Mouse (Mus musculus): ENCODE measurements around the gene Cps1. TPM values are rescaled to one million over a fixed set of nuclear protein-coding genes. Genes with fewer than 3 reads are reported as not detected.

The Cps1 gene
- under 1 TPM; 0.05 TPM for total RNA-seq (2021)
- long read RNA-seq, experiment 1, result 0 reads
- long read RNA-seq, experiment 2, result 0 reads

GRCm38 (mm10) chr1:67122797-67123196 is at the start of gene Cps1:
Gene Cps1 (plus strand): TSS chr1:67123026.
- intact Hi-C loops (cut with DNase I), result no loop called here
- no peak for DNase-seq

GRCm38 (mm10) chr1:67077739-67078138 is 45.1 kb upstream of the Cps1 start:
- intact Hi-C loops (cut with DNase I), result no loop called here
- DNase-seq, result no peak

DNA sequence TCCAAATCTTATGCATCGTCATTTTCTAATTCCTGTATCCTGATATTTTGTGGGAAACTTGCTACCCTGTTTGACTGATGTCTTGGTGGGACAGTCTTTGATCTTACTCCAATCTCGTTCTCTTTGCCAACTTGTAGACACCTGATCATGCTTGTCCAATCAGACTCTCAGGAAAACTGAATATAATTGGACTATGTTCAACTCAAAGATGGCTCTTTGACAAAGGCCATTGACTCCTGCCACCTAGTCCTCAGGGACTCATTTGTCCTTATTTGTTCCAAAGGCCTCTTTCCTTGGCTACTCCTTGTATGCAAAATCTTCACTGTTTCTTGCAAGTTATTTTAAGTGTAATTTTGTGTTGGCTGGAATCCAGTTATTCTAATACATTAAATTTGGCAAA is 44.2 kb upstream of the Cps1 start:
- no peak for DNase-seq
- intact Hi-C loops (cut with DNase I), result no loop called here

DNA sequence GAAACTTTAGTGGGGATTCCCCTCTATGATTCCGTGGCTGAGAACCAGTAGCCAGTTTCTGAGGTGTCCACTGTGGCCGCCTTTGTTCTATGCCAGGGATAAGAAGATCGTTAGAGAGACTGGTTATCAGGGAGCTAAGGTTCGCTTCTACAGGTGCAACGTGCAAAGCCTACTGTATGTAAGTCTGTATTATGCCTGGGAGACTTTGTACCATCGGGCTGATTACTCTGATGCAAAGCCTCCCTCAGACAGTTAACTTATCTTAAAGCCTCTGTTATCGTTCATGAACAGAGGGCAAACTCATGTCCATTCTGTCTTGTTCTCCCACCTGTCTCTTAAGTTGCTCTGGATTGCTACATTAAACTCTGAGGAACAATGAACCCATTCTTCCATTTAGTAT is 43.7 kb upstream of the Cps1 start:
- intact Hi-C loops (cut with DNase I), result no loop called here
- no peak for DNase-seq

- no peak for DNase-seq
Observed at GRCm38 (mm10) chr1:67092473-67092872, 30.4 kb upstream of the Cps1 start.

GRCm38 (mm10) chr1:67099215-67099614 is 23.6 kb upstream of the Cps1 start:
- no peak for DNase-seq
- intact Hi-C loops (cut with DNase I), result no loop called here

More at GRCm38 (mm10) chr1:67092473-67092872, 30.4 kb upstream of the Cps1 start:
- intact Hi-C loops (cut with DNase I), result no loop called here

GRCm38 (mm10) chr1:67103476-67104248 is 19.2 kb upstream of the Cps1 start:
- DNase-seq, result no peak
- intact Hi-C loops (cut with DNase I), result no loop called here

DNA sequence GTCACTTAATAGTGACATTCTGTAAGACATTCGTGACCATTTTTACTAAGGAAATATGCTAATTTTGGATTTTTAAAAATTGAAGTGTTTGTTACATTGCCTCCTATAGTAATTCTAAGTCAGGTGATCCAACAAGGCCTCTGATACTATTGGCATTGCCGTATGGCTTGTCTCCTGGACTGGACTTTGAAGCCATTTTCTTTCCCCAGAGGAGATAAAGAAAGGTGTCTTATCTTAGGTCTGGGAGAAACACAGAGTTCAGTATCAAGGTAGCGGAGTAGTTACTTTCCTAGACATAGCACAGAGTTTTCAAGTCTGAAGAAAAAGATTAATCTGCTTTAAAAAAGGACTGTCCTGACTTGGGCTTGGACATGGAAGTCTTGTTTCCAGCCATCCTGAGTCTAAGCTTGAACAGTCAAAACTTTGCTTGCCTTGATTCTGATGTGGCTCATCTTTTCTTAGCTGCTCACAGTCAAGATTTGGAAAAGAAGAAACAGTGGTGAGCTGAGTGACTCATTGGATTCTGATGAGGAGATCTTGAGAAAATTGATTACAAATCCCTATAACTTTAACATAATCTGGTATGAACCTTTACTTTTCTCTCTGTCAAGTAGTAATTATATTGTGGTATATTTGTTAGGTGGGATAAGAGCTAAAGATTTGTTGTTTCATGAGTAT is 11.1 kb upstream of the Cps1 start:
- no peak for DNase-seq
- intact Hi-C loops (cut with DNase I), result no loop called here

DNA sequence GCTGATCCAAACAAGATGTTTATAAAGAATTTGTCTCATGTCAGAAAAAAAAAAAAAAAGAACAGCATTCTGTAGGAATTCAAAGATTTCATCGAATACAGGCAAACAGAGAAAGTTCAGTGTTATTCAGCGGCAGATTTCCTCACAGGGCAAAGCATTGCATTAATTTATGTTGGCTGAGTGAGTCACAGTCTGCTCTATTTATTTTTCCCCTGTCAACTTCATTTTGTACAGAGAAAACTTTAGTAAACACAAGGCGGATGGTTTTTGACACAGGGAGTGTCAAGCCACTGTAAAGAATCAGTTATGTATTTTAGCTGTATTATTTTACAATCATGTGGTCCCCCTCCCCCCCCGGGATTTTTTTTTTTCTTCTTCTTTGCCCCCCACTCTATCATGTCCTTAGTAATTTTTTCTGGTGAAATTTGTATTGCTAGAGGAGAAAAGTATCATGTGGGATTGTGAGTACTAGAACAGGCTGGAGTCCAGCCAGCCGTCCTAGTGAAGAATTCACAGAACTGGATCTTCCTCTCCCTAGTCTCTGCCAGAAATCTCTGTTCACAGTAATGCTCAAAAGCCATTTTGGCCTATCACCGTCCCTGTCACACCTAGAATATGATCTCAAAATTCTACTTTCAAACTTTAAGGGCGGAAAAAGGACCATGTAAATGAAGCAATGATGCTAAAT is 9.3 kb upstream of the Cps1 start:
- intact Hi-C loops (cut with DNase I), result no loop called here

DNA sequence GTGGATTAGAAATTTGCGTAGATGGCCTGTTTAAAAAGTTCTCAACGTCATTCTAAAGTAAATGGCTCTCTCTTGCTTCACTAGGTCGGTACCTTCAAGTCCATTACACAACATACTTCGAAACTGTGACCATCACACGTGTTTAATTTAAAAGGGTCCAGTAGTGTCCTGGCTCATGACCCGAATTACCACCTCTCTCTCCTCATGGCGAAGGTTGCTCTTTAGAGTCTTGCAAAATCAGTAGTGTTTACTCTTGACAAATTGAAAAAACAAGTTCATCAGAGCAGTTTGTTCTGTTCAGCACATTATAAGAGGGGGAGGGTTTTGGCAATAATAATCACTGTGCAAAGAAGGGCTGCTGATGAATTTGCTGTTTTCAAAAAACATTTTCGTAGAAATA is 6.3 kb upstream of the Cps1 start:
- intact Hi-C loops (cut with DNase I), result no loop called here
- no peak for DNase-seq

More for the DNA sequence above, 9.3 kb upstream of the Cps1 start:
- DNase-seq, result no peak

- intact Hi-C loops (cut with DNase I), result no loop called here
Observed at GRCm38 (mm10) chr1:67117778-67118177, 5.0 kb upstream of the Cps1 start.

GRCm38 (mm10) chr1:67125433-67125832 is 2.6 kb downstream of the Cps1 start:
- DNase-seq, result no peak
- intact Hi-C loops (cut with DNase I), result no loop called here

More at GRCm38 (mm10) chr1:67117778-67118177, 5.0 kb upstream of the Cps1 start:
- no peak for DNase-seq

DNA sequence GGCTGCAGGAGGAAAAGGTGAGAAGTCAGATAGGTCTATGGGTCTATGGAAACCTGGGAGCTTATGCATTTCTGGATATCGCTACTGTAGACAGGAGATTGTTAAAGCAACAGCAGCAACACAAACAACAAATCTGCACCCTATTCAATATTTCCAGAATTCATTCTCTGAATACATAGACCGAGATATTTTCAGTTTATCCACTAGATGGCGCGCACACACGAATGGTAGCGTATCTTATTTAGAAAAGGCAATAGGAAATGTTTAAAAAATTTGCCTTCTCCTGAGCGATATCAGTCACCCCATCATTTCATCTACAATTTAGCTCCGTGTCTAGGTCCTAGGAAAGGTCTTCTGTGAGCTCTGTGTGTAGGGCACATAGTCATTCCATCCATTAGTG is 21.1 kb downstream of the Cps1 start:
- intact Hi-C loops (cut with DNase I), result no loop called here
- peak in 1 of 2 experiments; percentile 4 for DNase-seq

GRCm38 (mm10) chr1:67151246-67151645 is 28.4 kb downstream of the Cps1 start:
- no peak for DNase-seq
- intact Hi-C loops (cut with DNase I), result no loop called here

GRCm38 (mm10) chr1:67167283-67167682 is 44.5 kb downstream of the Cps1 start:
- intact Hi-C loops (cut with DNase I), result no loop called here
- DNase-seq, result no peak

DNA sequence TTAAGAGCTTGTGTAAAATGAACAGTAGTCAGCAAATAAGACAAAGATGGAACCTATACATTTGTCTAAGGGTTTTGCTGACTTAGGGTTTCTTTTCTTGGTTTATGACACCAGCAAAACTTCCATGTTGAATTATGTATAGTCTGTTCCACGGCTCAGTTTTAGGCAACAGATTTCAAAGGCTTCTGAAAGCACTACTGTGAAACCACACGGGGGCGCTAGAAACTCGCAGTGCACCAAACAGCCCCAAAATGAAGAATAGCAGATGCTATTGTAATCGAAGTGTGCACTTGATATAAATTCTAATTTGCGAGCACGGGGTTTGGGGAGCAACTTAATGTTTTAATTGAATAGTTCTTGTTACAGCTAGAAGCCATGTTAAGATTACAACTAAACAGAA is 58.3 kb downstream of the Cps1 start:
- intact Hi-C loops (cut with DNase I), result loop anchor here (5.0 kb wide), 1 partner anchor 1956 kb away; no protein-coding TSS in a partner anchor
- DNase-seq, result peak; percentile 55 to 61

- intact Hi-C loops (cut with DNase I), result loop anchor here (5.0 kb wide), 1 partner anchor 1955 kb away; no protein-coding TSS in a partner anchor
- no peak for DNase-seq
Observed at GRCm38 (mm10) chr1:67182201-67182600, 59.4 kb downstream of the Cps1 start.

DNA sequence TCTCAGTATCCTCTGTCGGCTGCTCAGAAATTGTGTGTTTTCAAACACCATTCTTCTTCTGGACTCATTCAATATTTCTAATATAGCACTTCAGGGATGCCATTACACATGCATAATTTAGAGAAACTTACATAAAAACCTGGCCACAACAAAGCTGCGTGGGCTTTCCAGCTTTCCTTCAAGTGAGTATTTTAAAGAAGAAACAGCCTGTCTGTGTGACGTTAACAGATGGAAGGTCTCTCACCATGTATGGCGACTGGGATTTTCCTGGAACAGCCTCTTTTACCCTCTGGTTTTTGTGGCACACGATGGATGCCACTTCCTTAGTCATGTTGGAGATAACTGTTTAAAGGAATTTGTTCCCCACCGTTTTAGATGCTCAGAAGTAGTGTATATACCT is 60.7 kb downstream of the Cps1 start:
- intact Hi-C loops (cut with DNase I), result loop anchor here (5.0 kb wide), 1 partner anchor 1954 kb away; no protein-coding TSS in a partner anchor

GRCm38 (mm10) chr1:67184134-67184533 is 61.3 kb downstream of the Cps1 start:
- DNase-seq, result no peak
- intact Hi-C loops (cut with DNase I), result loop anchor here (5.0 kb wide), 1 partner anchor 1953 kb away; no protein-coding TSS in a partner anchor

More for the DNA sequence above, 60.7 kb downstream of the Cps1 start:
- no peak for DNase-seq

DNA sequence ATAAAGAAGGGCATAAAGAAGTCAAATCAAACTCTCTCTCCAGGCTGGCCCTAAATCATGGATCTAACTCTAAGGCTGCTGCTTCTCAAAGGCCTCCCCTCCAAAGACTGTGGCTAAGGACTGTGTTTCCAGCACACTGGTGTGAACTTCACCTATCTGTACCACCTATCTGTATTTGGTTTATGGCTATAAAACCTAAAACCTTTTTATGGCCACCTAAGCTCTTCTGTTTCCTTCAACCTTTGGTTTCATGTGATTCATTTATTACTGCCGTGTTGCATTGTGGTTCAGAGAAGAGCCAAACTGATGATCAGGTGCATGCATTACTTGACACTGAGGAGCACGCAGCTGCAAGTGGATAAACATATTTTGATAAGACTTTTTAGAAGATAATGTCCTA is 74.5 kb downstream of the Cps1 start:
- DNase-seq, result no peak

GRCm38 (mm10) chr1:67218339-67218944 is 95.6 kb downstream of the Cps1 start:
- DNase-seq, result no peak
- intact Hi-C loops (cut with DNase I), result no loop called here

More for the DNA sequence above, 74.5 kb downstream of the Cps1 start:
- intact Hi-C loops (cut with DNase I), result no loop called here

Data from heart, postnatal 14 days (tissue).